In the genomic region with DNA sequence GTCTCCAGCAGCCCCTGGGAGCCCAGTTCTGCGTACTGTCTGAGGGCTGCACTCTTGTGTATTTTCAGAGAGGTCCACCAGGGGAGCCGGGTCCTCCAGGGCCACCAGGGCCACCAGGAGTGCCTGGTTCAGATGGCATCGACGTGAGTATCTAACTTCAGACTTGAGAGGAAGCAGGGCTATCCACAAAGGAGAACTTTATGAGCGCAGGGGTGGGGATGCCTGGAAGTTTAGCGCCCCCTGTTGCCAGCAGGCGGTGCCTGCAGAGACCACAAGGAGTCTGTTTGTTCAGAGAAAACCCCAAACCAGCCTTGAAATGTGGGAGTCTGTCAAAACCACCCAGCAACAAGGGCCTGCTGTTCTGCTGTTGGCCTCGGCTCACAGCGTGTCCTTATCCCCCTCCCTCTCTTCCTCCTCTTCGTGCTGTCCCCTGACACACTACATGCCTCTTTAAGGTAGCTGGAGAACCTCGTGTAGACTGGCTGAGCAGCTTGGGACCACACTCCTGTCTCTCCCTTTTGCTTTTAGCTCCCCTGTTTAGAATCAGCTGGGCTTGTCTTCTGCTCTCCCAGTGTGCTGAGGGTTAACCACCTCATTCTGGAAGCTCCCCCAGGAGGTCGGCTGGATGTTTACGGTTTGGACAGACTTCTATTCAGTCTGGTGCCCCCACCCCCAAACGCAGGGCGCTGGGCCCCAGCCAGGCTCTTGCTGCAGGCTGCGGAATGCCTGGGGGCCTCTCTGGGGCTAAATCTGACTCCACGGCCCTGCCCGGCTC, we compare ENCODE assay signal across 8 mouse cellular contexts. TPM values are rescaled to one million over a fixed set of nuclear protein-coding genes. Genes with fewer than 3 reads are reported as not detected.
DNase-seq lines count a peak whose midpoint lies in the region; ATAC-seq and TF ChIP-seq lines count a peak whose summit lies in the region.

No protein-coding gene starts in this region.

- no peak for TF ChIP-seq POLR2A in bone marrow macrophage, adult 2 months (IDR thresholded peaks at IDR 0.05; ENCODE audit: borderline replicate concordance, low read depth, low read length)

- peak; percentile 64 to 71 for DNase-seq in CD8-positive naive resting alpha-beta T cell, adult 2 months (ENCODE audit: low read depth in 2 of 2, low spot score in 2 of 2)
- peak; percentile 43 to 72 for DNase-seq in kidney, postnatal 36 days
- DNase-seq in stomach, postnatal 0 days (ENCODE audit: low spot score), result peak; percentile 66

- H3K4me2 ChIP-seq in embryonic facial prominence, embryonic 15.5 days (replicated peaks), result peak overlapping the region; percentile 68
- H3K4me2 ChIP-seq in heart, embryonic 15.5 days, result peak overlapping the region; percentile 48
- no peak overlapping the region for H3K4me2 ChIP-seq in liver, embryonic 16.5 days (ENCODE audit: low read depth, low read length)
- peak overlapping the region; percentile 72 for H3K4me2 ChIP-seq in neural tube, embryonic 12.5 days (replicated peaks)
- H3K4me2 ChIP-seq in stomach, postnatal 0 days (replicated peaks; ENCODE audit: low read depth), result peak overlapping the region; percentile 29

- no peak overlapping the region for H3K4me3 ChIP-seq in bone marrow macrophage, adult 2 months (ENCODE audit: insufficient read depth, low read length)
- H3K4me3 ChIP-seq in embryonic facial prominence, embryonic 15.5 days (replicated peaks), result peak overlapping the region; percentile 47
- H3K4me3 ChIP-seq in heart, embryonic 15.5 days, result peak overlapping the region; percentile 5; the same call in 1 of the 2 replicates
- H3K4me3 ChIP-seq in liver, embryonic 16.5 days (ENCODE audit: low read depth, low read length), result no peak overlapping the region
- no peak overlapping the region for H3K4me3 ChIP-seq in neural tube, embryonic 12.5 days
- no peak overlapping the region for H3K4me3 ChIP-seq in stomach, postnatal 0 days (ENCODE audit: low read depth, low read length)

- no peaks in the 10 kb centered on the region for H3K36me3 ChIP-seq in embryonic facial prominence, embryonic 15.5 days
- no peaks in the 10 kb centered on the region for H3K36me3 ChIP-seq in heart, embryonic 15.5 days
- H3K36me3 ChIP-seq in liver, embryonic 16.5 days (ENCODE audit: control insufficient read depth, insufficient read depth), result no peaks in the 10 kb centered on the region
- H3K36me3 ChIP-seq in neural tube, embryonic 12.5 days, result no peaks in the 10 kb centered on the region
- H3K36me3 ChIP-seq in stomach, postnatal 0 days (ENCODE audit: control insufficient read depth, insufficient read depth, low read length), result no peaks in the 10 kb centered on the region

- no peaks in the 10 kb centered on the region for H3K9me3 ChIP-seq in embryonic facial prominence, embryonic 15.5 days (replicated peaks)
- no peaks in the 10 kb centered on the region for H3K9me3 ChIP-seq in heart, embryonic 15.5 days (replicated peaks)
- H3K9me3 ChIP-seq in liver, embryonic 16.5 days (replicated peaks; ENCODE audit: control insufficient read depth, low read length), result no peaks in the 10 kb centered on the region
- H3K9me3 ChIP-seq in neural tube, embryonic 12.5 days, result no peaks in the 10 kb centered on the region
- no peaks in the 10 kb centered on the region for H3K9me3 ChIP-seq in stomach, postnatal 0 days (ENCODE audit: control insufficient read depth, low read length)

- peaks cover 4% of the 10 kb centered on the region; the same call in 1 of the 2 replicates for H3K4me1 ChIP-seq in bone marrow macrophage, adult 2 months (ENCODE audit: control insufficient read depth, insufficient read depth, low read length)
- peaks cover 27% of the 10 kb centered on the region for H3K4me1 ChIP-seq in embryonic facial prominence, embryonic 15.5 days
- peaks cover 22% of the 10 kb centered on the region for H3K4me1 ChIP-seq in heart, embryonic 15.5 days (replicated peaks)
- no peaks in the 10 kb centered on the region for H3K4me1 ChIP-seq in liver, embryonic 16.5 days (ENCODE audit: control insufficient read depth, low read depth, low read length)
- H3K4me1 ChIP-seq in neural tube, embryonic 12.5 days, result peaks cover 28% of the 10 kb centered on the region
- H3K4me1 ChIP-seq in stomach, postnatal 0 days (replicated peaks; ENCODE audit: control insufficient read depth, insufficient read depth), result no peaks in the 10 kb centered on the region

- 15% methylated on average over 18 of the region's 18 CpGs for WGBS in embryonic facial prominence, embryonic 15.5 days
- WGBS in heart, embryonic 15.5 days, result 9% methylated on average over 18 of the region's 18 CpGs
- 21% methylated on average over 18 of the region's 18 CpGs for WGBS in liver, embryonic 16.5 days (ENCODE audit: insufficient replicate concordance)
- 6% methylated on average over 18 of the region's 18 CpGs for WGBS in neural tube, embryonic 12.5 days
- 14% methylated on average over 18 of the region's 18 CpGs for WGBS in stomach, postnatal 0 days

- peak; percentile 75 for ATAC-seq in embryonic facial prominence, embryonic 15.5 days (ENCODE audit: insufficient number of reproducible peaks, low FRiP score, low TSS enrichment, low read depth)
- peak; percentile 44 for ATAC-seq in heart, embryonic 15.5 days (replicated peaks; ENCODE audit: insufficient number of reproducible peaks, insufficient read depth, low FRiP score, low read depth)
- peak; percentile 37 for ATAC-seq in liver, embryonic 16.5 days (ENCODE audit: low read depth)
- peak; percentile 59 for ATAC-seq in neural tube, embryonic 12.5 days (ENCODE audit: low FRiP score, low read depth)
- ATAC-seq in stomach, postnatal 0 days (ENCODE audit: low FRiP score, low TSS enrichment), result peak; percentile 72

- peak; percentile 85 for TF ChIP-seq CTCF in bone marrow macrophage, adult 2 months (IDR thresholded peaks at IDR 0.05; ENCODE audit: low read depth, low read length)
- TF ChIP-seq CTCF in stomach, postnatal 0 days (IDR thresholded peaks at IDR 0.05; ENCODE audit: low read depth), result peak; percentile 80

- no peak for TF ChIP-seq EP300 in stomach, postnatal 0 days (optimal IDR thresholded peaks at IDR 0.05)

- no peak overlapping the region for H3K27ac ChIP-seq in bone marrow macrophage, adult 2 months (ENCODE audit: insufficient read depth, low read depth, low read length)
- H3K27ac ChIP-seq in embryonic facial prominence, embryonic 15.5 days (replicated peaks), result peak overlapping the region; percentile 78
- peak overlapping the region; percentile 58 for H3K27ac ChIP-seq in heart, embryonic 15.5 days
- H3K27ac ChIP-seq in liver, embryonic 16.5 days (ENCODE audit: low read length), result no peak overlapping the region
- peak overlapping the region; percentile 47; the same call in 1 of the 2 replicates for H3K27ac ChIP-seq in neural tube, embryonic 12.5 days
- peak overlapping the region; percentile 74 for H3K27ac ChIP-seq in stomach, postnatal 0 days (replicated peaks)

- H3K9ac ChIP-seq in embryonic facial prominence, embryonic 15.5 days, result no peak overlapping the region
- H3K9ac ChIP-seq in heart, embryonic 15.5 days, result no peak overlapping the region
- no peak overlapping the region for H3K9ac ChIP-seq in liver, embryonic 16.5 days (ENCODE audit: low read depth, low read length)
- peak overlapping the region; percentile 40; the same call in 1 of the 2 replicates for H3K9ac ChIP-seq in neural tube, embryonic 12.5 days
- H3K9ac ChIP-seq in stomach, postnatal 0 days (ENCODE audit: low read length), result 0 out of 2 replicates have a peak overlapping the region, but pooled peaks have one; percentile 3

- peaks cover 18% of the 10 kb centered on the region for H3K27me3 ChIP-seq in embryonic facial prominence, embryonic 15.5 days
- H3K27me3 ChIP-seq in heart, embryonic 15.5 days, result peaks cover 26% of the 10 kb centered on the region
- peaks cover 30% of the 10 kb centered on the region for H3K27me3 ChIP-seq in liver, embryonic 16.5 days (ENCODE audit: control insufficient read depth, insufficient read depth, low read depth, low read length)
- H3K27me3 ChIP-seq in neural tube, embryonic 12.5 days (replicated peaks), result peaks cover 26% of the 10 kb centered on the region
- H3K27me3 ChIP-seq in stomach, postnatal 0 days (ENCODE audit: control insufficient read depth, insufficient read depth, low read length), result no peaks in the 10 kb centered on the region

RNA-seq across cellular contexts. Expression of gene Col9a2, which starts 1.9 kb away (rescaled TPM):
- not detected in 2 replicates for polyA plus RNA-seq in bone marrow macrophage, adult 2 months (2012; ENCODE audit: insufficient read depth, insufficient read length, missing spikeins)
- 67.2 and 97.9 TPM in 2 replicates for polyA plus RNA-seq in embryonic facial prominence, embryonic 15.5 days (2015; fragmentation: Nextera tagmentation; extraction: Ambion mirVana)
- 9.7 and 20.3 TPM in 2 replicates for polyA plus RNA-seq in heart, embryonic 15.5 days (2015; fragmentation: Nextera tagmentation; extraction: Ambion mirVana)
- 0.67 and 0.85 TPM in 2 replicates for polyA plus RNA-seq in liver, embryonic 16.5 days (2015; fragmentation: Nextera tagmentation; extraction: Ambion mirVana)
- 18.0 and 22.9 TPM in 2 replicates for polyA plus RNA-seq in neural tube, embryonic 12.5 days (2016; fragmentation: Nextera tagmentation; extraction: Ambion mirVana)
- polyA plus RNA-seq in stomach, postnatal 0 days (2015; fragmentation: Nextera tagmentation; extraction: Ambion mirVana), result 5.7 and 7.6 TPM in 2 replicates

RNA-seq across cellular contexts. Expression of gene Smap2, which starts 24.0 kb away (rescaled TPM):
- polyA plus RNA-seq in bone marrow macrophage, adult 2 months (2012; ENCODE audit: insufficient read depth, insufficient read length, missing spikeins), result 137 and 139 TPM in 2 replicates
- polyA plus RNA-seq in embryonic facial prominence, embryonic 15.5 days (2015; fragmentation: Nextera tagmentation; extraction: Ambion mirVana), result 14.9 and 15.7 TPM in 2 replicates
- 10.0 and 12.8 TPM in 2 replicates for polyA plus RNA-seq in heart, embryonic 15.5 days (2015; fragmentation: Nextera tagmentation; extraction: Ambion mirVana)
- 13.2 and 14.0 TPM in 2 replicates for polyA plus RNA-seq in liver, embryonic 16.5 days (2015; fragmentation: Nextera tagmentation; extraction: Ambion mirVana)
- 39.0 and 44.5 TPM in 2 replicates for polyA plus RNA-seq in neural tube, embryonic 12.5 days (2016; fragmentation: Nextera tagmentation; extraction: Ambion mirVana)
- 16.1 and 17.3 TPM in 2 replicates for polyA plus RNA-seq in stomach, postnatal 0 days (2015; fragmentation: Nextera tagmentation; extraction: Ambion mirVana)

RNA-seq across cellular contexts. Expression of gene Zmpste24, which starts 57.0 kb away (rescaled TPM):
- 43.5 and 45.9 TPM in 2 replicates for polyA plus RNA-seq in bone marrow macrophage, adult 2 months (2012; ENCODE audit: insufficient read depth, insufficient read length, missing spikeins)
- 27.6 and 27.8 TPM in 2 replicates for polyA plus RNA-seq in embryonic facial prominence, embryonic 15.5 days (2015; fragmentation: Nextera tagmentation; extraction: Ambion mirVana)
- 22.2 and 25.5 TPM in 2 replicates for polyA plus RNA-seq in heart, embryonic 15.5 days (2015; fragmentation: Nextera tagmentation; extraction: Ambion mirVana)
- polyA plus RNA-seq in liver, embryonic 16.5 days (2015; fragmentation: Nextera tagmentation; extraction: Ambion mirVana), result 20.5 TPM in 2 replicates
- 30.0 and 34.7 TPM in 2 replicates for polyA plus RNA-seq in neural tube, embryonic 12.5 days (2016; fragmentation: Nextera tagmentation; extraction: Ambion mirVana)
- polyA plus RNA-seq in stomach, postnatal 0 days (2015; fragmentation: Nextera tagmentation; extraction: Ambion mirVana), result 21.6 and 22.7 TPM in 2 replicates

Comparison
In these comparisons a context has a peak if more than half of its experiments do, and no peak if none do; other contexts are left out.
1. H3K27ac ChIP-seq: peak in embryonic facial prominence, embryonic 15.5 days (single experiment), heart, embryonic 15.5 days (single experiment), neural tube, embryonic 12.5 days (single experiment) and stomach, postnatal 0 days (single experiment); none in bone marrow macrophage, adult 2 months (single experiment) and liver, embryonic 16.5 days (single experiment).
2. H3K4me3 ChIP-seq: peak in embryonic facial prominence, embryonic 15.5 days (single experiment) and heart, embryonic 15.5 days (single experiment); none in bone marrow macrophage, adult 2 months (single experiment), liver, embryonic 16.5 days (single experiment), neural tube, embryonic 12.5 days (single experiment) and stomach, postnatal 0 days (single experiment).
3. H3K9ac ChIP-seq: peak in neural tube, embryonic 12.5 days (single experiment) and stomach, postnatal 0 days (single experiment); none in embryonic facial prominence, embryonic 15.5 days (single experiment), heart, embryonic 15.5 days (single experiment) and liver, embryonic 16.5 days (single experiment).
4. Peak in every context shown above with its lines, with median percentiles within 50 percentile points of each other: DNase-seq and ATAC-seq.